Mouse (Mus musculus) CD4-positive, CD25-positive, alpha-beta regulatory T cell, adult 9 weeks (primary cell): ENCODE results near the gene Armt1. TPM values are rescaled to one million over a fixed set of nuclear protein-coding genes. Genes with fewer than 3 reads are reported as not detected.

Source experiments
- polyA plus RNA-seq: library from polyadenylated mRNA; unstranded; fragments of 100-300 nt; shearing (Covaris generic); gene quantifications from one replicate; pipeline ENCODE4 v1.2.1, GENCODE M21; 2017

Gene Armt1
- 31.1 TPM for polyA plus RNA-seq

GRCm38 (mm10) chr10:4432123-4432931, at the start of gene Armt1, which contains the start of gene Rmnd1:
Gene Armt1, plus strand, starts transcription at chr10:4432467.
Gene Rmnd1, minus strand, starts transcription at chr10:4432388.

GRCm38 (mm10) chr10:4387701-4388383, 44.4 kb upstream of the Armt1 start, which contains the start of gene Zbtb2:
Gene Zbtb2, minus strand, starts transcription at chr10:4388108.

GRCm38 (mm10) chr10:4482355-4482754, 50.1 kb downstream of the Armt1 start, which contains the start of gene Ccdc170:
Gene Ccdc170, plus strand, starts transcription at chr10:4482502.

Other genes starting within 250 kb of the Armt1 start
- gene Akap12, start 166.1 kb upstream of the Armt1 start, polyA plus RNA-seq: 10.1 TPM
- gene Zbtb2, start 44.4 kb upstream of the Armt1 start, polyA plus RNA-seq: 12.2 TPM
- gene Rmnd1, start 79 bp upstream of the Armt1 start, polyA plus RNA-seq: 68.0 TPM
- gene Ccdc170, start 50.0 kb downstream of the Armt1 start, polyA plus RNA-seq: 0.25 TPM
- 3.3 TPM for gene Esr1, start 179.1 kb downstream of the Armt1 start, polyA plus RNA-seq